Mouse (Mus musculus): ENCODE data around the gene Slc38a8. TPM values are rescaled to one million over a fixed set of nuclear protein-coding genes. Genes with fewer than 3 reads are reported as not detected.

Gene Slc38a8
- polyA plus RNA-seq, 1 experiment: 0.08 TPM

DNA sequence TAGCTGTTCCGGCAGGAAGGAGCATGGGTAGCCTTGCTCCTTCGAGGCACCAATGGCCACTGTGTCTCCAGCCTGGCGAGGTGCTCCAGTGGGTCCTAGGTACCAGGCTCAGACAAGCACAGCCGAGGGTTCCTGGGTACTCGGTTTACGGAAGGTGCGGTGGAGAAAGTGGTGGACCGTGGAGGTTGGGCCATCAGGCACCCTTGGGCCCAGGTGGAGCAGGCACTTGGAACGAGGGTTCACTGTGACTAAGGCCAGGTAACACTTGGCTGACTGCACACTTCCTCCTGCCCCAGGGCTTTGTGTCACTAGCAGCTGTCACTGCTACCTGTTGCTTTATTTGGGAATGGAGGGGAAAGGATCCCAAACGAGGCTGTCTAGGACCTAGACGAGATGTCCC, 64.0 kb downstream of the Slc38a8 start:
- DNase-seq (ENCODE audit: low spot score): no peak

DNA sequence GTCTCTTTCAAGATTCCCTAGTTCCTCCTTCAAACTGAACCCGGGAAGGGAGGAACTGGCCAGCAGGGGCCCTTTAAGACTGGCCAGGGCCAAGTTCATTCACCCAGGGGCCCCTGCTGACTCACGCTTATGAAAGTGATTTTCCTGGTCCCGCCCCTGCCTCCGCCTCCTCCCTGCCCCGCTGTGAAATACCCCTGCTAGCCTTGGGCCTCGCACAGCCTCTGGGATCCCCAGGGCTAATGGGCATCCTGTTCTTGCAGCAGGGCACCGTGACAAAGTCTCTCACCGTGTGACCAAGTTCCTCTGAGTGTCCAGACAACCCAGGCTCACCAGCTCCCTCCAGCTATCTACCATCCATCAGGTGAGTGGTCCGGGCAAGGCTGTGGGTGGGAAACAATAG, 64.6 kb downstream of the Slc38a8 start:
- DNase-seq (ENCODE audit: low spot score): peak; percentile 94

DNA sequence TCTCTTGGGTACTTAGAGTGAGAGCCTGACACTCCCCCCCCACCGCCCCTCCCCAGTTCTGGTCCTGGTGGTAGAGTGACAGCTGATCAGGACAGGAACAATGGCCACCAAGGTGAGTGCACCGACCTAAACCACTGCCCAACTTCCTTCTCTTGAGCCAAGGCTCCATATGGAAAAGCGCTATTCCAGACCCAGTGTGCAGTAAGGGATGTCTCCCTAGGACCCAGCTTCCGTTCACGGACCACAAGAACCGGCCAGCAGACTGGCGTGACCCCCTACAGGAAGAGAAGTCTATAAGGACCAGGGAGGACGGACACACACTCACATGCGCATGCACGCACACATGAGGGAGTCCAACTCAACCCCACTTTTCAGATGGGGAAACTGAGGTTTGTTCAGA, 65.2 kb downstream of the Slc38a8 start:
- DNase-seq (ENCODE audit: low spot score): no peak

DNA sequence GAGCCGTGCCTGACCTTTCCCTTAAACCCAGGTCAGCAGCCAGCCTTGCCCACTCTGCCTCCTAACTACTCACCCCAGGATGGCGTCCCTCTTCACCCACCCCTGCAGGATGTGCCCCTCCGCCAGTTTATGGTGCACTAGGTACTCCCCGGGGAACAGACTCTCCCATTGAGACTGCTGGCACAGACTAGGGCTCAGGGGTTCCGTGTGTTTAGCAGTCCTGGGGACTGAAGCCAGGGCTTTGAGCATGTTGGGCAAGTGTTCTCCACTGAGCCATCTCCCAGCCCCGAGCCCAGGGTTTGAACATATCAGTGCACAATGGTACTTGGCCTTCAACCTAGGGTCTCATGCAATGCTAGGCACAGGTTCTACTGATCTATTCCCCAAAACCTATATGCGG, 66.0 kb downstream of the Slc38a8 start:
- DNase-seq (ENCODE audit: low spot score): no peak

DNA sequence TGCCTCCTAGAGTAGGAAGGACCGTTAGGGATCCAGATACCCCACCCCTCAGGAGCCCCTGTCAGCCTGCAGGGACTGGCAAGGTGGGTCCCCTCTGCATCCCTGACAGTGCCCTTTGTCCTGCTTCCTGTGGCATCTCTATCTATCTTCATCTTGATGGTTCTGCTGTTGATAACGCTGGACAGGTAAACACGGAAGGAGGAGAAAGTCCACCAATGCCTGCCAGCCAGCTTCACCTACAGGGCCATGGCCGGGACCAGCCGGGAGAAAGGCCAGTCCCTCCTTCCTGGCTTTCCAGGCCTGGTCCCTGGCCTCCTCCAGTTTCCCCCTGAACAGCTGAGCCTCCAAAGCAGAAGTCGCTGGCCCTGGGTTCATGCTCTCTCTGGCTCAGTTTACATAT, 66.9 kb downstream of the Slc38a8 start:
- DNase-seq (ENCODE audit: low spot score): no peak

DNA sequence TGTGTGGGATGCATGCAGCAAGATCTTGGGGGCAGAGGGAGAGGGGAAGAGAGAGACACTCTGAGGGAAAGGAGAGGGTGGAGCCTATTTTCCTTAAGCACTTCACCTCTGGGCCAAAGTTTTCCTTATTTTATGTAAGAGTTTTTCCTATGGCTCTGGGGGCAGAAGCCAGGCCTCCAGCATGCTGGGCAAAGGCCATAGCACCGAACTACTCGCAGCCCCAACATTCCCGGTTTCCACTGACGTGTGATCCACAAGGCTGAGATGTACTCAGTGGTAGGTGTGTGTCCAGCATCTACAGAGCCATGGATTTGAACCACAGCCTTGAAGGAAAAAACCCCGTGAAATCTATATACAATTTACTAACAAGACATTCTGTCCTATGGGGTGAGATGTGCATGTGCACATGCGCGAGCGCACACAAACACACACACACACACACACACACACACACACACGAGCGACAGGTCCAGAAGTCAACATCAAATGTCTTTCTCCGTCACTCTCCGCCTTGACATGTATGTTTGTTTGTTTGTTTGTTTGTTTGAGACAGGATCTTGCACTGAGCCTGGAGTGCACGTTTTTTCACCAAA, 67.8 kb downstream of the Slc38a8 start, which contains the start of gene Osgin1:
TSS of gene Osgin1 (plus strand) at position 543 of the 593 bp plus-strand sequence.
- no peak for DNase-seq (ENCODE audit: low spot score)

DNA sequence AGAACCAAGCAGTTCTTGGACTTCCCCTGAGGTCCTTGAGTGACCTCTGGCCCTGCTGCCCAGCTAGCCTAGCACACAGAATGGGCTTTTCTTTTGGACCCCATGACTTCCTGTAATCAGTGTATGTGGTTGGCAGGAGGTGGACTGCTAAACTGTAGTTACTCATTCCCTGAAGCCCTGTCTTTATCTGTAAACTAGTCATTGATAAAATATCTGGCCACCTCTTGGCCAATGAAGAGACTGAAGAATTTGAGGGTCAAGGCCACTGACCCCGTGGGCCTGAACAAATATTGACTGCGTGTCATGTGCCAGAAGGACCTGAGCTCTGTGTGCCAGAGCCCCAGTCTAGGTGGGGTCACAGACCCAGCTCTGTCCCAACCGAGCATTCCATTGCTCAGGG, 69.1 kb downstream of the Slc38a8 start:
- no peak for DNase-seq (ENCODE audit: low spot score)

DNA sequence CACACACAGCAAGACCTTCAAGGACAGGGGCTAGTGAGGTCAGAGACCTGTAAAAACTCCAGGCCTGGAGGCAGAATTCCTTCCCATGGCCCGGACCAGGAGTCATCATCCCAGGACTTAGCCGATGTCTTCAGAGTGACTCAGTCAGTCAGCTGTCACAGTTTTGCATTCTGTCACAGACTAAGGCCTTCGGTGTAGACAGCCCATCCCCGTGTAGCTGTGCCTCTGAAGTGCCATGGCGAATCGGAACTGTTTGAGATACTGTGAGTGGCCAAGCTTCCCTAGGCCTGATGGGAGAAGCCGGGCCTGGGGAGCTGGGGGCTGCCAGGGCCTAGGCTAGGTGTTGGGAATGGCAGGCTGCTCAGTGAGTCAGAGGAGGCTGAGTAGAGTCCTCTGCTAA, 70.8 kb downstream of the Slc38a8 start:
- no peak for DNase-seq (ENCODE audit: low spot score)

DNA sequence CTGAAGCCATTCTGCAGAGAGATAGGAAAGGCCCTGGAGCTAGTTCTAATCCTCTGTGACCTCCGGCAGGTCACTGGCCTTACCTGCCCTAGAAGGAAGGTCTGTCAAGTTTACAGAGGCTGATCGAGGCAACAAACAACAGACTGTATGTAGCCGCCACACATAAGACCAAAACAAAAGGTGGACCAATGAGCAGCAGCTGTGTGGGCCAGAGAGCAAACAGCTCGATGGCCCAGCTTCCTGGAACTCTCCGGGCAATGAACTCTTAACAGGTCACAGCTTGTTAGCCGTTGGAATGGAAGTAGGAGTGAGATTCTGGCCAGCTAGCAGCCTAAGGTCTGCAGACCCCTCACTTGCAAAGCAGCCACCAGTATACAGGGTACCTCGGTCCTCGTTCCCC, 71.2 kb downstream of the Slc38a8 start:
- no peak for DNase-seq (ENCODE audit: low spot score)

Other genes starting within 250 kb of the Slc38a8 start
- gene Hsbp1, start 157.2 kb downstream of the Slc38a8 start, polyA plus RNA-seq (2012; rRNA removed): 215 and 252 TPM in 2 replicates
- gene Mlycd, start 106.8 kb downstream of the Slc38a8 start, polyA plus RNA-seq (2012; rRNA removed): 21.6 and 23.2 TPM in 2 replicates
- gene Osgin1, start 67.6 kb downstream of the Slc38a8 start, polyA plus RNA-seq (2012; rRNA removed): 69.4 and 84.6 TPM in 2 replicates
- gene Necab2, start 55.0 kb downstream of the Slc38a8 start, polyA plus RNA-seq (2012; rRNA removed): 0.08 and 0.12 TPM in 2 replicates
- gene Mbtps1, start 57.0 kb upstream of the Slc38a8 start, polyA plus RNA-seq (2012; rRNA removed): 90.6 and 92.1 TPM in 2 replicates
- 16.4 and 23.2 TPM in 2 replicates for gene Hsdl1, start 73.5 kb upstream of the Slc38a8 start, polyA plus RNA-seq (2012; rRNA removed)
- gene Dnaaf1, start 73.5 kb upstream of the Slc38a8 start, polyA plus RNA-seq (2012; rRNA removed): 0.07 TPM in 2 replicates
- 11.1 and 14.5 TPM in 2 replicates for gene Taf1c, start 103.5 kb upstream of the Slc38a8 start, polyA plus RNA-seq (2012; rRNA removed)
- gene Adad2, start 111.0 kb upstream of the Slc38a8 start, polyA plus RNA-seq (2012; rRNA removed): not detected in 2 replicates
- 3.5 and 6.6 TPM in 2 replicates for gene Kcng4, start 134.0 kb upstream of the Slc38a8 start, polyA plus RNA-seq (2012; rRNA removed)
- 147 and 168 TPM in 2 replicates for gene Wfdc1, start 164.7 kb upstream of the Slc38a8 start, polyA plus RNA-seq (2012; rRNA removed)
- gene Atp2c2, start 198.3 kb upstream of the Slc38a8 start, polyA plus RNA-seq (2012; rRNA removed): 2.2 and 2.3 TPM in 2 replicates

Measured in urinary bladder, adult 2 months (tissue).